Mouse (Mus musculus): ENCODE measurements around the gene Ncor2.
A peak's percentile ranks its signal among the peaks of the same experiment; 100 is the strongest.

The Ncor2 gene

GRCm38 (mm10) chr5:125125966-125126464, 53.0 kb downstream of the Ncor2 start:
- no peak for DNase-seq (ENCODE audit: low spot score)

- DNase-seq (ENCODE audit: low spot score), result no peak
Measured at GRCm38 (mm10) chr5:125125219-125125618, 53.8 kb downstream of the Ncor2 start.

GRCm38 (mm10) chr5:125124002-125124401, 55.0 kb downstream of the Ncor2 start:
- DNase-seq (ENCODE audit: low spot score), result no peak

GRCm38 (mm10) chr5:125123206-125123605, 55.8 kb downstream of the Ncor2 start:
- DNase-seq (ENCODE audit: low spot score), result peak; percentile 46

GRCm38 (mm10) chr5:125122546-125122945, 56.5 kb downstream of the Ncor2 start:
- no peak for DNase-seq (ENCODE audit: low spot score)

GRCm38 (mm10) chr5:125122049-125122448, 57.0 kb downstream of the Ncor2 start:
- no peak for DNase-seq (ENCODE audit: low spot score)

- peak; percentile 53 for DNase-seq (ENCODE audit: low spot score)
Measured at GRCm38 (mm10) chr5:125120517-125121303, 58.3 kb downstream of the Ncor2 start.

- no peak for DNase-seq (ENCODE audit: low spot score)
Measured at GRCm38 (mm10) chr5:125117238-125117637, 61.8 kb downstream of the Ncor2 start.

- no peak for DNase-seq (ENCODE audit: low spot score)
Measured at GRCm38 (mm10) chr5:125113029-125113428, 66.0 kb downstream of the Ncor2 start.

- no peak for DNase-seq (ENCODE audit: low spot score)
Measured at GRCm38 (mm10) chr5:125112588-125112987, 66.4 kb downstream of the Ncor2 start.

GRCm38 (mm10) chr5:125111137-125111536, 67.9 kb downstream of the Ncor2 start:
- DNase-seq (ENCODE audit: low spot score), result peak; percentile 50

GRCm38 (mm10) chr5:125110722-125111121, 68.3 kb downstream of the Ncor2 start:
- peak; percentile 79 for DNase-seq (ENCODE audit: low spot score)

GRCm38 (mm10) chr5:125110196-125110595, 68.8 kb downstream of the Ncor2 start:
- DNase-seq (ENCODE audit: low spot score), result peak; percentile 75

- DNase-seq (ENCODE audit: low spot score), result peak; percentile 76
Measured at GRCm38 (mm10) chr5:125107011-125107651, 71.9 kb downstream of the Ncor2 start.

GRCm38 (mm10) chr5:125106191-125106590, 72.8 kb downstream of the Ncor2 start:
- no peak for DNase-seq (ENCODE audit: low spot score)

- no peak for DNase-seq (ENCODE audit: low spot score)
Measured at GRCm38 (mm10) chr5:125104841-125105240, 74.2 kb downstream of the Ncor2 start.

- peak; percentile 30 for DNase-seq (ENCODE audit: low spot score)
Measured at GRCm38 (mm10) chr5:125103396-125103795, 75.6 kb downstream of the Ncor2 start.

- no peak for DNase-seq (ENCODE audit: low spot score)
Measured at GRCm38 (mm10) chr5:125102907-125103306, 76.1 kb downstream of the Ncor2 start.

GRCm38 (mm10) chr5:125102352-125102751, 76.7 kb downstream of the Ncor2 start:
- DNase-seq (ENCODE audit: low spot score), result no peak

GRCm38 (mm10) chr5:125099785-125100350, 79.2 kb downstream of the Ncor2 start:
- DNase-seq (ENCODE audit: low spot score), result no peak

- no peak for DNase-seq (ENCODE audit: low spot score)
Measured at GRCm38 (mm10) chr5:125098692-125099091, 80.3 kb downstream of the Ncor2 start.

GRCm38 (mm10) chr5:125096368-125096767, 82.7 kb downstream of the Ncor2 start:
- no peak for DNase-seq (ENCODE audit: low spot score)
